Mouse (Mus musculus): ENCODE measurements around the gene Olfr361. TPM values are rescaled to one million over a fixed set of nuclear protein-coding genes. Genes with fewer than 3 reads are reported as not detected.

Gene Olfr361
- not detected for polyA plus RNA-seq (2017; shearing (Covaris generic))

DNA sequence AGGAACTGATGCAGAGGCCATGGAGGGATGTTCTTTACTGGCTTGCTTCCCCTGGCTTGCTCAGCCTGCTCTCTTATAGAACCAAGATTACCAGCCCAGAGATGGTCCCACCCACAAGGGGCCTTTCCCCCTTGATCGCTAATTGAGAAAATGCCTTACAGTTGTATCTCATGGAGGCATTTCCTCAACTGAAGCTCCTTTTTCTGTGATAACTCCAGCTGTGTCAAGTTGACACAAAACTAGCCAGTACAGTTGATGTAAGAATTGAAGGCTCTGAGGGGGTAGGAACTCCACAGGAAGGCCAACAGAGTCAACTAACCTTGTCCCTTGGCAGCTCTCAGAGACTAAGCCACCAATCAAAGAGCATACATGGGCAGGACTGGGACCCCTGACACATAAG, at the start of gene Olfr361:
Olfr361 (minus strand) TSS at position 101 of the 400 bp plus-strand sequence.

GRCm38 (mm10) chr2:37117810-37118209, 28.7 kb upstream of the Olfr361 start, which contains the start of gene Olfr362:
Olfr362 (minus strand) TSS chr2:37117910.

GRCm38 (mm10) chr2:37065446-37065845, 23.6 kb downstream of the Olfr361 start, which contains the start of gene Olfr360:
Olfr360 (plus strand) TSS chr2:37065746.

Other genes with a start within 250 kb of the Olfr361 start
- gene Olfr350, start 243.0 kb downstream of the Olfr361 start, polyA plus RNA-seq (2017; shearing (Covaris generic)) = not detected
- not detected for gene Olfr351, start 226.6 kb downstream of the Olfr361 start, polyA plus RNA-seq (2017; shearing (Covaris generic))
- not detected for gene Olfr352, start 220.8 kb downstream of the Olfr361 start, polyA plus RNA-seq (2017; shearing (Covaris generic))
- gene Olfr353, start 196.4 kb downstream of the Olfr361 start, polyA plus RNA-seq (2017; shearing (Covaris generic)) = not detected
- gene Olfr354, start 183.6 kb downstream of the Olfr361 start, polyA plus RNA-seq (2017; shearing (Covaris generic)) = not detected
- gene Olfr355, start 160.4 kb downstream of the Olfr361 start, polyA plus RNA-seq (2017; shearing (Covaris generic)) = not detected
- gene Olfr356, start 152.2 kb downstream of the Olfr361 start, polyA plus RNA-seq (2017; shearing (Covaris generic)) = not detected
- not detected for gene Olfr357, start 95.5 kb downstream of the Olfr361 start, polyA plus RNA-seq (2017; shearing (Covaris generic))
- gene Olfr358, start 80.0 kb downstream of the Olfr361 start, polyA plus RNA-seq (2017; shearing (Covaris generic)) = not detected
- not detected for gene Olfr360, start 23.5 kb downstream of the Olfr361 start, polyA plus RNA-seq (2017; shearing (Covaris generic))
- gene Olfr362, start 28.6 kb upstream of the Olfr361 start, polyA plus RNA-seq (2017; shearing (Covaris generic)) = not detected
- gene Olfr364-ps1, start 50.0 kb upstream of the Olfr361 start, polyA plus RNA-seq (2017; shearing (Covaris generic)) = not detected
- gene Olfr365, start 98.9 kb upstream of the Olfr361 start, polyA plus RNA-seq (2017; shearing (Covaris generic)) = not detected
- gene Olfr366, start 122.3 kb upstream of the Olfr361 start, polyA plus RNA-seq (2017; shearing (Covaris generic)) = not detected
- not detected for gene Olfr368, start 237.2 kb upstream of the Olfr361 start, polyA plus RNA-seq (2017; shearing (Covaris generic))